8 mouse cellular contexts compared by ENCODE assay signal in the genomic region with DNA sequence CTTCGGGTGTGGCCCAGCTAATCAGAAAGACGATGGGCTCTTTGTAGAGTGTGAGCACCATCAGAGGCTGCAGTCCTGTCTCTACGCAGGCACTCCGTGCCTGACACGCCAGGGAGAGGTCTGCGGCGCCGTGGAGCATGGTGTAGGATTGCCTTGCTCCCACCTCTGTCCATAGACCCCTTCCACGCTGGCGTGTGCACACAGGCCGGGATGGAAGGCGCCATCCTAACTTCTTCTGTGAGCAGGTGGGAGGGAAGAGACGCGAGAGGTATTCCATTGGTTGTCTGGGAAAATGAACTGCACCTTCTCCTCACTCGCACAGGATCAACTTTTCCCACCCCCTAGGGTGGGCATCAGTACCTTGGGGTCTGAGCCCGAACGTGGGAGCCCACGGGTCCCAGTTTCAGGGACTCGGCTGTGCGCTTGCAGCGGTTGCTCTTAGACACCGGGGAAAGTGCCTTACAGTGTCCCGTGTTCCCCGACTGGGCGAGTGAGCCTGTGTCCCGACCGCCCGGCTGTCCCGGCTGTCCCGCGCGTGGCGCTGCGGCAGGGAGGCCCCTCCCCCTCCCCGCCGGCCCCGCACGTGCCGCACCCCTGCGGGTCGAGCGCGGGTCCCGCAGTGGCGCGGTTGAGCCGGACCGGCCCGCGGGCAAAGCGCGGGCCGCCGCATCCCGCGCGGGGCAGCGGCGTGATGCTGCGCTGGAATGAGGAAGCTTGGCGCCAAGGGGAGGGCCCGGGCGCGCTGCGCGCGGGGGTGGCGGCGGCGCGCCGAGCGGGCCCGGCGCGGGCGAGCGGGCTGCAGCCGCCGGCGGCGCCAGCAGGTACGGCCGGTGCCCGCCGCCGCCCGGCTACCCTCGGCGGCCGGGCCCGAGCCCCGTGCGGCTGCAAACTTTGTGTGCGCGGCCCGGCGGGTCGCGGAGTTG. TPM values are rescaled to one million over a fixed set of nuclear protein-coding genes. Genes with fewer than 3 reads are reported as not detected.
DNase-seq lines count a peak whose midpoint lies in the region; ATAC-seq and TF ChIP-seq lines count a peak whose summit lies in the region.

A gene (plus strand): TSS at position 74 of the 923 bp plus-strand sequence.

- peaks cover 46% of the 10 kb centered on the region for H3K27me3 ChIP-seq in lung, embryonic 14.5 days (ENCODE audit: insufficient read depth, low read length)
- H3K27me3 ChIP-seq in hindbrain, embryonic 13.5 days, result peaks cover 65% of the 10 kb centered on the region
- peaks cover 22% of the 10 kb centered on the region for H3K27me3 ChIP-seq in megakaryocyte, embryonic 14.5 days (replicated peaks)
- H3K27me3 ChIP-seq in stomach, embryonic 14.5 days (ENCODE audit: control insufficient read depth, insufficient read depth, low read length), result peaks cover 14% of the 10 kb centered on the region

- H3K4me3 ChIP-seq in lung, embryonic 14.5 days (ENCODE audit: low read depth, low read length), result peak within 1 kb of the TSS; percentile 64
- peak within 1 kb of the TSS; percentile 54 for H3K4me3 ChIP-seq in hindbrain, embryonic 13.5 days
- H3K4me3 ChIP-seq in megakaryocyte, embryonic 14.5 days (replicated peaks), result peak within 1 kb of the TSS; percentile 95
- peak within 1 kb of the TSS; percentile 64 for H3K4me3 ChIP-seq in stomach, embryonic 14.5 days (ENCODE audit: low read depth, low read length)

- no peaks in the 10 kb centered on the region for H3K4me1 ChIP-seq in lung, embryonic 14.5 days (ENCODE audit: insufficient read depth)
- peaks cover 19% of the 10 kb centered on the region for H3K4me1 ChIP-seq in hindbrain, embryonic 13.5 days (replicated peaks)
- peaks cover 55% of the 10 kb centered on the region for H3K4me1 ChIP-seq in megakaryocyte, embryonic 14.5 days
- H3K4me1 ChIP-seq in stomach, embryonic 14.5 days (ENCODE audit: control insufficient read depth, insufficient read depth, low read length), result peaks cover 3% of the 10 kb centered on the region; the same call in 1 of the 2 replicates

- no peak for TF ChIP-seq CTCF in lung, embryonic 14.5 days (IDR thresholded peaks at IDR 0.05; ENCODE audit: low read depth)

- no peaks in the 10 kb centered on the region for H3K36me3 ChIP-seq in lung, embryonic 14.5 days (ENCODE audit: insufficient read depth)
- H3K36me3 ChIP-seq in hindbrain, embryonic 13.5 days, result no peaks in the 10 kb centered on the region
- no peaks in the 10 kb centered on the region for H3K36me3 ChIP-seq in megakaryocyte, embryonic 14.5 days (replicated peaks; ENCODE audit: low read length)
- no peaks in the 10 kb centered on the region for H3K36me3 ChIP-seq in stomach, embryonic 14.5 days (ENCODE audit: control insufficient read depth, insufficient read depth, low read length)

- peak; percentile 32 for DNase-seq in lung, embryonic 14.5 days
- no peak for DNase-seq in lung, adult 18-20 months
- peak; percentile 49 for DNase-seq in embryo, embryonic 11 days
- no peak for DNase-seq in cerebellum, postnatal 36 days
- DNase-seq in testis, postnatal 14 days (ENCODE audit: low spot score), result no peak

- peak within 1 kb of the TSS; percentile 98 for H3K4me2 ChIP-seq in lung, embryonic 14.5 days
- H3K4me2 ChIP-seq in hindbrain, embryonic 13.5 days, result peak within 1 kb of the TSS; percentile 91
- peak within 1 kb of the TSS; percentile 99 for H3K4me2 ChIP-seq in stomach, embryonic 14.5 days (replicated peaks; ENCODE audit: low read depth, low read length)

- H3K9me3 ChIP-seq in lung, embryonic 14.5 days (ENCODE audit: low read depth, low read length), result no peaks in the 10 kb centered on the region
- H3K9me3 ChIP-seq in hindbrain, embryonic 13.5 days, result no peaks in the 10 kb centered on the region
- H3K9me3 ChIP-seq in megakaryocyte, embryonic 14.5 days, result no peaks in the 10 kb centered on the region
- H3K9me3 ChIP-seq in stomach, embryonic 14.5 days (ENCODE audit: control insufficient read depth, low read depth, low read length), result no peaks in the 10 kb centered on the region

- peak; percentile 68 for ATAC-seq in lung, embryonic 14.5 days (ENCODE audit: insufficient read depth)
- peak; percentile 74 for ATAC-seq in hindbrain, embryonic 13.5 days (ENCODE audit: low FRiP score)
- peak; percentile 46; the same call in 1 of the 2 replicates for ATAC-seq in stomach, embryonic 14.5 days (ENCODE audit: insufficient number of reproducible peaks, insufficient read depth, low FRiP score, low read depth)

- 2% methylated on average over 62 of the region's 100 CpGs for WGBS in lung, embryonic 14.5 days
- 1% methylated on average over 63 of the region's 100 CpGs for WGBS in hindbrain, embryonic 13.5 days
- 2% methylated on average over 68 of the region's 100 CpGs for WGBS in stomach, embryonic 14.5 days

- H3K9ac ChIP-seq in lung, embryonic 14.5 days, result peak within 1 kb of the TSS; percentile 65
- H3K9ac ChIP-seq in hindbrain, embryonic 13.5 days, result peak within 1 kb of the TSS; percentile 67; the same call in 1 of the 2 replicates
- H3K9ac ChIP-seq in stomach, embryonic 14.5 days (replicated peaks; ENCODE audit: low read depth, low read length), result no peak within 1 kb of the TSS; the same call in 1 of the 2 replicates

- H3K27ac ChIP-seq in lung, embryonic 14.5 days (ENCODE audit: low read depth), result no peak within 1 kb of the TSS
- H3K27ac ChIP-seq in hindbrain, embryonic 13.5 days, result no peak within 1 kb of the TSS
- no peak within 1 kb of the TSS for H3K27ac ChIP-seq in stomach, embryonic 14.5 days (ENCODE audit: low read length)

RNA-seq across cellular contexts. Expression of the gene that starts here (rescaled TPM):
- 2.2 and 2.4 TPM in 2 replicates for polyA plus RNA-seq in lung, embryonic 14.5 days (2014; fragmentation: Nextera tagmentation; extraction: Ambion mirVana)
- 0.74 and 1.1 TPM in 2 replicates for polyA plus RNA-seq in hindbrain, embryonic 13.5 days (2015; fragmentation: Nextera tagmentation; extraction: Ambion mirVana)
- 15.2 and 18.0 TPM in 2 replicates for polyA plus RNA-seq in megakaryocyte, embryonic 14.5 days (2012; ENCODE audit: insufficient read depth, low replicate concordance)
- polyA plus RNA-seq in stomach, embryonic 14.5 days (2014; fragmentation: Nextera tagmentation; extraction: Ambion mirVana), result 2.2 and 2.6 TPM in 2 replicates

Comparison
In these comparisons a context has a peak if more than half of its experiments do, and no peak if none do; other contexts are left out.
1. DNase-seq: peak in lung, embryonic 14.5 days (single experiment) and embryo, embryonic 11 days (single experiment); none in lung, adult 18-20 months (0 of 2), cerebellum, postnatal 36 days (0 of 2) and testis, postnatal 14 days (single experiment).
2. Peak in every context shown above with its lines, with median percentiles within 50 percentile points of each other: ATAC-seq, H3K4me2 ChIP-seq and H3K4me3 ChIP-seq.